Mouse (Mus musculus) E14TG2a.4 (cell line): ENCODE measurements around the gene Dock2.

Experiments
- CTCF ChIP-seq: conservative IDR thresholded peaks from 2 replicates; pipeline ENCODE4 v1.5.1; 2014; ENCODE audit warnings: low read length
- NANOG ChIP-seq: IDR thresholded peaks from 2 replicates; pipeline ENCODE4 v1.6.1; 2014; ENCODE audit warnings: borderline replicate concordance, low read length, mixed read lengths
- POU5F1 ChIP-seq: IDR thresholded peaks from 2 replicates; pipeline ENCODE4 v1.6.1; 2014; ENCODE audit warnings: low read length, borderline replicate concordance

GRCm38 (mm10) chr11:34337907-34338306 is 445.8 kb downstream of the Dock2 start:
- TF ChIP-seq CTCF (peak; percentile 95), POU5F1 (no peak), NANOG (no peak)
